Mouse (Mus musculus): ENCODE data around the gene Stk16. TPM values are rescaled to one million over a fixed set of nuclear protein-coding genes. Genes with fewer than 3 reads are reported as not detected.

Stk16 gene
- polyA plus RNA-seq, 1 experiment from 2014 or later, result 120 TPM

DNA sequence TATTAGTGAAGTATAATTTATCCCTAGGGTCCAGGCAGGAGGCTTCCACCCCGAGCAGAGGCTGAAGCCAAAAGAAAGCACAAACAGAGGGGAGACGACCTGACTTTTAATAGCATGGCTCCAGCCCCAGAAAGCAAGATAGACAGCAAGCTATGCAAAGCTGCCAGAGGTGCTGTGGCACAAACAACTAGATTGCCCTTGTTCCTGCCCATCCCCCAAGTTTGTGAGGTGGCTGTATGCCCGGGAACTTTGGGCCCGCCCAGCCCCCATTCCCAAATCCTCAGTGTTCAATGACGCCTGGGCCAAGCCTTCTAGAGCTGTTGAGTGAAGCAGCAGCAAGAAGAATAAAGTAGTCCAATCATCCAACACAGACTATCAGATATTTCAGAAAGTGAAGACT, 4.2 kb downstream of the Stk16 start:
- no peak overlapping the region; the same call in 1 of the 2 replicates for H3K4me2 ChIP-seq
- H3K27me3 ChIP-seq (replicated peaks), result 0 out of 2 replicates have a peak, but pooled peaks cover 4% of the 10 kb centered on the region
- peaks cover 17% of the 10 kb centered on the region for H3K36me3 ChIP-seq
- 60% methylated on average over 5 of the region's 5 CpGs for WGBS
- peaks cover 37% of the 10 kb centered on the region for H3K4me1 ChIP-seq
- H3K4me3 ChIP-seq (replicated peaks), result no peak overlapping the region
- ATAC-seq (ENCODE audit: insufficient read depth, low FRiP score, low read depth), result no peak
- H3K27ac ChIP-seq, result peak overlapping the region; percentile 83
- H3K9me3 ChIP-seq, result no peaks in the 10 kb centered on the region
- H3K9ac ChIP-seq, result no peak overlapping the region

DNA sequence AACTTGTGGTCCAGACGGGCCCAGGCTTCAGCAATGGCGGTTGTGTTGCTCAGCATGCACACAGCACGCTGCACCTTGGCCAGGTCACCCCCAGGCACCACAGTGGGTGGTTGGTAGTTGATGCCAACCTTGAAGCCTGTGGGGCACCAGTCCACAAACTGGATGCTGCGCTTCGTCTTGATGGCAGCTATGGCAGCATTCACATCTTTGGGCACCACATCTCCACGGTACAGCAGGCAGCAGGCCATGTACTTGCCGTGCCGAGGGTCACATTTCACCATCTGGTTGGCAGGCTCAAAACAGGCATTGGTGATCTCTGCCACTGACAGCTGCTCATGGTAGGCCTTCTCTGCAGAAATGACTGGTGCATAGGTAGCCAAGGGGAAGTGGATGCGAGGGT, 5.1 kb downstream of the Stk16 start:
- Histone ChIP-seq H3K27ac (peak overlapping the region; percentile 83; the same call in 1 of the 2 replicates), H3K4me2 (no peak overlapping the region; the same call in 1 of the 2 replicates), H3K9me3 (no peaks in the 10 kb centered on the region), H3K36me3 (peaks cover 17% of the 10 kb centered on the region), H3K4me3 (replicated peaks) (no peak overlapping the region), H3K4me1 (peaks cover 37% of the 10 kb centered on the region), H3K27me3 (replicated peaks) (peaks cover 11% of the 10 kb centered on the region), H3K9ac (no peak overlapping the region)
- WGBS, result 93% methylated on average over 9 of the region's 9 CpGs
- ATAC-seq (ENCODE audit: insufficient read depth, low FRiP score, low read depth), result no peak

DNA sequence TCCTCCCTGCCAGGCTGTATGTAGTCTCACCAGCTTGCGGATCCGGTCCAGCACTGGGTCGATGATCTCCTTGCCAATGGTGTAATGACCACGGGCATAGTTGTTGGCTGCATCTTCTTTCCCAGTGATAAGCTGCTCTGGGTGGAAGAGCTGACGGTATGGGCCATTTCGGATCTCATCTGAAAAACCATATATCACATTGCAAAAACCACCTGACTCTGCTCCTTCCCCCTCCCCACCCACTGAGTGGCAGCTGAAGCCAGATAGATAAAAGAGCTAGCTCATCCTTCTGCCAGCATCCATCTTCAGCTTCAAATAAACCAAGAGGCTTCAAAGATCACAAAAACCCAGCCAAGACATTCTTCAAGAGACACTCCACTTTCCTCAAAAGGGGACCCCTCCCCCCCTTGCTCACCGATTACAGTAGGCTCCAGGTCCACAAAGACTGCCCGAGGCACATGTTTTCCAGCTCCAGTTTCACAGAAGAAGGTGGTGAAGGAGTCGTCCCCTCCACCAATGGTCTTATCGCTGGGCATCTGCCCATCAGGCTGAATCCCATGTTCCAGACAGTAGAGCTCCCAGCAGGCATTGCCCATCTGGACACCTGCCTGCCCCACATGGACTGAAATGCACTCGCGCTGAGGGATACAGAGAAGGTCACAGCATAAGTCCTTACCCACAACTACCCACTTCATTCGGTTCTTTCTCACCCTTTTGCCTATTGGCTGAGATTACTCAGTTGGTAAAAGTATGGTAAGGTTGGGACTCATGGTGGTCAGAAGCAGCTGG, 6.4 kb downstream of the Stk16 start:
- Histone ChIP-seq H3K9me3 (no peaks in the 10 kb centered on the region), H3K4me2 (peak overlapping the region; percentile 98), H3K4me1 (peaks cover 28% of the 10 kb centered on the region), H3K4me3 (replicated peaks) (peak overlapping the region; percentile 56), H3K36me3 (peaks cover 17% of the 10 kb centered on the region), H3K27me3 (replicated peaks) (peaks cover 13% of the 10 kb centered on the region), H3K9ac (no peak overlapping the region), H3K27ac (no peak overlapping the region)
- 69% methylated on average over 13 of the region's 13 CpGs for WGBS
- ATAC-seq (ENCODE audit: insufficient read depth, low FRiP score, low read depth), result no peak; the same call in 1 of the 2 replicates

DNA sequence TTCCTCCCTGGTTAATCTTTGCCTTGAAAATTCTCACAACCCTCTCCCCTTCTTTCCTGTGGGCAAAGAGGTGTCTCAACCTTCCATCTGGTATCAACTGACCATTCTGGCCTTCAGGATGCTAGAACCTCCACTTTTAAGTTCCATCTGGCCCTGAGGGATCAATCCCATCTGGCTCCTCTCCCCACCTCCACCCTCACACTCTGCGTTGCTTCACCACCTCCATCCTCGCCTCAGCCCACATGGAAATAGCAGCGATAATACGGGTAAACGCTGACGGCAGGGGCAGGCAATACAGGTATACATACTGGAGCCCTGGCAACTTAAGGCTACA, 7.2 kb downstream of the Stk16 start:
- 2% methylated on average over 6 of the region's 6 CpGs for WGBS

DNA sequence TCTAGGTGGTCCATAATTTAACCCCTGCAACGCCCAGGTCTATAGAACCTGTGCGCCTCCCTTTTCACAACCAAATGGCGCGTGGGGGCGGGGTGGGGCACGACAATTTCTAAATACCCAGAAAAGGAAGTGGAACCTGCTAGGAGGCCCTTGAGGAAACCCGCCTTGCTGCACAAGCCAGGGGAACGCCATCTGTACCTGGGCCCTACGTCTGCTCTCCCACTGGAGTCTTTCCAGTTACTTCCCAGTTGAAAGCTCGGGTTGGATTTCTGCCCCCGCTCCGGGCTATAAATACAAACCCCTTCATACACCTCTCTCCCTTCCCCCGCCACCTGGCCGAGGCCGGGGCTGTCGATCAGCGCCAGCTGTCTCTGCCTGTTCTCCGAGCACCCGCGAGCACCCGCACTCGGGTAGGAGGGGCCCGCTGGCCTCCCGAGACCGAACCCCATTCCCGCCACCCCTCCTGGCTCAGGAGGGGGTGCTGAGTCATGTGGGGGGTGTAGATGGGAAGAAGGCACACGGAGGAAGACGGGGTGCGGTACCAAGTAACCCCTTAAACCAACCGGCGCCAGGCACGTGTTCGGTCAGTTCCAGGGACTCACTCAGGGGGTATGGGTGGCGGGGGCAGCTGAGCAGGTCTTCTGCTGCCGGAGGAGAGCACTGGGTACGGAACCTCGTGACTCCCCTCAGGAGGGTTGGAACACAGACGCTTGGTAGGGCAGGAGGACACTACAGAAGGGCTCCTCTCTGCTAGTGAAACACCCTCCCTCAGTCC, 7.8 kb downstream of the Stk16 start:
- no peaks in the 10 kb centered on the region for H3K9me3 ChIP-seq
- H3K4me2 ChIP-seq, result peak overlapping the region; percentile 98
- H3K4me3 ChIP-seq (replicated peaks), result peak overlapping the region; percentile 56
- H3K27me3 ChIP-seq (replicated peaks), result peaks cover 17% of the 10 kb centered on the region
- under 1% methylated on average over 38 of the region's 38 CpGs for WGBS
- peaks cover 9% of the 10 kb centered on the region; the same call in 1 of the 2 replicates for H3K36me3 ChIP-seq
- H3K4me1 ChIP-seq, result peaks cover 17% of the 10 kb centered on the region
- peak overlapping the region; percentile 63 for H3K27ac ChIP-seq
- peak overlapping the region; percentile 35 for H3K9ac ChIP-seq
- peak; percentile 12 for ATAC-seq (ENCODE audit: insufficient read depth, low FRiP score, low read depth)

More for the DNA sequence above, 7.2 kb downstream of the Stk16 start:
- H3K9me3 ChIP-seq, result no peaks in the 10 kb centered on the region
- 0 out of 2 replicates have a peak overlapping the region, but pooled peaks have one; percentile 35 for H3K9ac ChIP-seq
- H3K36me3 ChIP-seq, result peaks cover 11% of the 10 kb centered on the region
- H3K27me3 ChIP-seq (replicated peaks), result peaks cover 17% of the 10 kb centered on the region
- peaks cover 20% of the 10 kb centered on the region for H3K4me1 ChIP-seq
- H3K4me3 ChIP-seq (replicated peaks), result peak overlapping the region; percentile 56
- no peak for ATAC-seq (ENCODE audit: insufficient read depth, low FRiP score, low read depth)
- peak overlapping the region; percentile 63 for H3K27ac ChIP-seq
- H3K4me2 ChIP-seq, result peak overlapping the region; percentile 98

DNA sequence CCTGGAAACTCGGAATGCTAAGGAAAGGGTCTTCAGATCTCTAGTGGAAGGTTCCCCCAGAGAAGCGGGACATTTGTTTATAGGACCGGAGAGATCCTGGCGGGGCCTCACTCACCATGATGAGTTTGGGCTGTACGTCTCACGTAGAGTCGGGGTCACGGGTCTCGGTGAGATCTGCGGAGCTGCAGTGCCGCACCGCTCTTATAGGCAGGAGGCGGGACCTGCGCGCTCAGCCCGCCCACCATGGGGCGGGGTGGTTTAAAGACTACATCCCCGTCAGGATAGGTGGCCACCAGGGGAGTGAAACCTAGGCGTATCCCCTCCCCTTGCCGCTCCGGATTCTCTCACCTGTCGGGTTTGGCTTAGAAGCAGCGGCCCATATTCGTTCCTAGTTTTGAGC, 8.4 kb downstream of the Stk16 start:
- 0 out of 2 replicates have a peak, but pooled peaks cover 3% of the 10 kb centered on the region for H3K36me3 ChIP-seq
- peaks cover 17% of the 10 kb centered on the region for H3K27me3 ChIP-seq (replicated peaks)
- peak; percentile 90 for ATAC-seq (ENCODE audit: insufficient read depth, low FRiP score, low read depth)
- H3K4me1 ChIP-seq, result peaks cover 12% of the 10 kb centered on the region
- H3K27ac ChIP-seq, result peak overlapping the region; percentile 63
- WGBS, result under 1% methylated on average over 24 of the region's 24 CpGs
- H3K4me3 ChIP-seq (replicated peaks), result peak overlapping the region; percentile 56
- H3K9me3 ChIP-seq, result no peaks in the 10 kb centered on the region
- peak overlapping the region; percentile 98 for H3K4me2 ChIP-seq
- H3K9ac ChIP-seq, result peak overlapping the region; percentile 35

DNA sequence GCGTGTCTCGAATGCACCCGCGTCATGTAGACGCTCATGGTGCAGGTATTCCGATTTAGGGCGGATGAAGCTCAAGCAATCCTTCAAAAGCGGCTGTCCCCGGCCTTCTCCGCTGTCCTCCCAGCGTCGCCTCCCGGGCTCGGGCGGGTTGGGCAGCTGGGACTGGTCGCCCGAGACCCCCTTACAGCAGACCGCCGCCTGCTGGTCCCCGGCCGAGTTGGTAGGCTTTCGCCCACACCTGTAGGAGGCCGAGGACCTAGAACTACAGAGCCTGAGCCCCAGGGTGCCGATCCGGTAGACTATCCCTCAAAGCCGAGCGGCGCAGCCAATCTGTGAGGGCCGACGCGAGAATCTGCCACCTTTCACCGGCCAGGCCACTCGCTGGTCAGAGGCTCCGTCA, 8.9 kb downstream of the Stk16 start, which contains the start of gene Tuba4a:
Gene Tuba4a (minus strand): TSS at position 335 of the 400 bp plus-strand sequence.
- Histone ChIP-seq H3K27me3 (replicated peaks) (peaks cover 17% of the 10 kb centered on the region), H3K27ac (peak within 1 kb of the TSS; percentile 63), H3K9ac (peak within 1 kb of the TSS; percentile 35), H3K9me3 (no peaks in the 10 kb centered on the region), H3K4me2 (peak within 1 kb of the TSS; percentile 98), H3K4me1 (peaks cover 12% of the 10 kb centered on the region), H3K36me3 (0 out of 2 replicates have a peak, but pooled peaks cover 3% of the 10 kb centered on the region), H3K4me3 (replicated peaks) (peak within 1 kb of the TSS; percentile 56)
- WGBS, result under 1% methylated on average over 34 of the region's 34 CpGs
- no peak for ATAC-seq (ENCODE audit: insufficient read depth, low FRiP score, low read depth)

DNA sequence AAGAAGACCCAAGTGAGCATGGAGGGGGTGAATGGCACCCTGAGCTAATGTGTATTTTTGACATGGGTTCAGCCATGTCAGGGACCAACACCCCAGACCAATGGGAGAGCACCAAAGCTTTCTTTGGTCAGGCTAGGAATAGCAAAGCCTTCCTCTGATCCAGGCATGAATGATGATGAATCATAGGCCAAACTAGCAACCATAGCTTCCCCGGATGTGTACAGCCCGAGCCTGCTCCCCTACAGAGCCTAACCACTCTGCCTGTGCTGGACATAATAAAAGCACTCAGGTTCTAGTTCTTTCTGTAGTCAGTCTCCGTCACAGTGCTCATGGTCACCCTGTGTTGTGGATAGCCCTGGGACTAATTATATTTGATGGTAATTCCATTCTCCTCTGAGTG, 10.9 kb downstream of the Stk16 start:
- Histone ChIP-seq H3K9me3 (no peaks in the 10 kb centered on the region), H3K27ac (no peak overlapping the region), H3K4me1 (peaks cover 10% of the 10 kb centered on the region), H3K36me3 (no peaks in the 10 kb centered on the region), H3K27me3 (replicated peaks) (peaks cover 17% of the 10 kb centered on the region), H3K4me2 (no peak overlapping the region), H3K4me3 (replicated peaks) (no peak overlapping the region), H3K9ac (no peak overlapping the region)
- 74% methylated on average over 3 of the region's 3 CpGs for WGBS
- no peak for ATAC-seq (ENCODE audit: insufficient read depth, low FRiP score, low read depth)

DNA sequence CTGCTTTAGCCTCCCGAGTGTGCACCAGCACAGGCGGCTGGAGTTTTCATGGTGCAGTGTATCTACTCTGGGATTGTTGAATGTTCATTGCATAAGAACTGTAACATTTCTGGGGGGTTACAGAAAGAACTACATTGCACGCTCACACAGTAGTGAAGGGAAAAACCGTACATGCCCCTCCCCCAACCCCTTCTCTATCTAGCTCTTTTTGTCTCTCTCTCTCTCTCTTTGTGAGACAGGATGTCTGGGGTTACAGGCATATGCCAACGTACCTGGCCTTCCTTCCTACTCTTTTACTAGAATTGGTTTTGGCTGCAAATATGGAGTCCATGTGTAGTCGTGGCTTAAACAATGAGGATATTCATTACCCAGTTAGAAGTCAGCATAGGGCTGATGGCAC, 12.3 kb downstream of the Stk16 start:
- H3K4me3 ChIP-seq (replicated peaks), result no peak overlapping the region
- peaks cover 10% of the 10 kb centered on the region for H3K4me1 ChIP-seq
- no peak for ATAC-seq (ENCODE audit: insufficient read depth, low FRiP score, low read depth)
- 77% methylated on average over 6 of the region's 6 CpGs for WGBS
- H3K4me2 ChIP-seq, result no peak overlapping the region
- H3K27ac ChIP-seq, result no peak overlapping the region
- H3K36me3 ChIP-seq, result no peaks in the 10 kb centered on the region
- no peak overlapping the region for H3K9ac ChIP-seq
- peaks cover 17% of the 10 kb centered on the region for H3K27me3 ChIP-seq (replicated peaks)
- no peaks in the 10 kb centered on the region for H3K9me3 ChIP-seq

DNA sequence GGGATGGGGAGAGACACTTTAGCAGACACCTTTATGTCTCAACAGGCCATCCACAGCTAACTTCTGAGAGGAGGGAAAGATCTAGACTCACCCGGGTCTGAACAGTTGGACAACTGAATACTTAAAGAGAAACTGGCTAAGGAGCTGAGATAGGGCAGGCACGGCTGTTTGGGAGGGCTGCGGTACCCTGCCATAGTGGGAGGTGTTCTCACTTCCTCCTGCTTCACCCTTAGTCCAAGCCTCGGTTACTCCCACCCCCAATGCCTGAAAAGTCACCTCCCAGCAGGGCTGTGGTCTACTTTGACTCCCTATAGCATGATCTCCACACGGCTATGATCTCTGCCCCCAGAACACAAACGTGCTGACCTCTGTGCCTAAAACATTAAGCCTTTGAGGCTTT, 12.9 kb downstream of the Stk16 start:
- no peak for ATAC-seq (ENCODE audit: insufficient read depth, low FRiP score, low read depth)
- H3K27me3 ChIP-seq (replicated peaks), result peaks cover 17% of the 10 kb centered on the region
- H3K9ac ChIP-seq, result no peak overlapping the region
- H3K36me3 ChIP-seq, result no peaks in the 10 kb centered on the region
- no peak overlapping the region for H3K27ac ChIP-seq
- 57% methylated on average over 6 of the region's 6 CpGs for WGBS
- H3K9me3 ChIP-seq, result no peaks in the 10 kb centered on the region
- peaks cover 6% of the 10 kb centered on the region for H3K4me1 ChIP-seq
- no peak overlapping the region for H3K4me2 ChIP-seq
- no peak overlapping the region for H3K4me3 ChIP-seq (replicated peaks)

DNA sequence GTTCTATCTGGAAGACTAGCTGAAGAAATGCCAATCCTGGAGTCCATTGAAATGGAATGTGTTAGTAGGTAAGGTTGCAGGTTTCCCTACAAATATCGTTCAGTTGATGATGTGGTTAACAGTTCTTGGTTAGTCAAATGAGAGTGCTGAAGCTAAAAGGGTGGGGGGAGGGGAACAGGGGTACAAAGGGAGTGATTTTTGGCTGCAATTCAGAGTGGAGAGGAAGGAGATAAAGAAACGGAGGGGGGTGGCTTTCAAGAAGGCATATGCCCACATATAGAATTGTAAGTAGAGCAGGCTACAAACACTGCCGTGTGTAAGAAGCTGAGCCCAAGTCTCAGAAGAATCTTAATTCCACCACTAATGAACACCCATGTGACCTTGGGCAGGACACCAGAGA, 14.8 kb downstream of the Stk16 start:
- H3K4me1 ChIP-seq, result no peaks in the 10 kb centered on the region
- H3K4me3 ChIP-seq (replicated peaks), result no peak overlapping the region
- no peak overlapping the region for H3K4me2 ChIP-seq
- WGBS, result 60% methylated on average over 3 of the region's 3 CpGs
- H3K36me3 ChIP-seq, result no peaks in the 10 kb centered on the region
- no peak overlapping the region for H3K9ac ChIP-seq
- H3K9me3 ChIP-seq, result no peaks in the 10 kb centered on the region
- H3K27me3 ChIP-seq (replicated peaks), result peaks cover 9% of the 10 kb centered on the region
- H3K27ac ChIP-seq, result no peak overlapping the region
- ATAC-seq (ENCODE audit: insufficient read depth, low FRiP score, low read depth), result no peak

DNA sequence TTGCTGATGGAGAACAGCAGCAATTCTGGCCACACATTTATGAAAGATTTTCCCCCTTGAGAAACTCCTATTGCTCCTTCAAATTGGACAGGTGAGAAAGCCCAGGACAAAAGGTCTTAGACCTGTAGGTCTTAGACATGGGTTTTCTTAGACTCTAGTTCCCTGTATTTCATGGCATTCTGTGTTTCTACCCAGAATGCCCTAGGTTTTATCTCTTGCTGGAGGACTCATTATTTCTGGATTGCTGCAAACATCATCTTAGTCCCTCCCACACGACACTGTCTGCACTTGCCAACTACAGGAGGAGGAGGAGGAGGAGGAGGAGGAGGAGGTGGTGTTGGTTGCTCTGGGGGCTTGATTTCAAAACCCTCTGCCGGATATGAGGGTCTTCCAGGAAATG, 15.5 kb downstream of the Stk16 start:
- Histone ChIP-seq H3K9ac (no peak overlapping the region), H3K27me3 (replicated peaks) (peaks cover 4% of the 10 kb centered on the region; the same call in 1 of the 2 replicates), H3K4me2 (no peak overlapping the region), H3K4me3 (replicated peaks) (no peak overlapping the region), H3K27ac (no peak overlapping the region), H3K4me1 (no peaks in the 10 kb centered on the region), H3K9me3 (no peaks in the 10 kb centered on the region), H3K36me3 (no peaks in the 10 kb centered on the region)
- WGBS, result 65% methylated on average over 2 of the region's 2 CpGs
- ATAC-seq (ENCODE audit: insufficient read depth, low FRiP score, low read depth), result no peak

Data from stomach, embryonic 15.5 days (tissue).